Mouse (Mus musculus) lung, postnatal 0 days (tissue): ENCODE measurements at regions not wholly inside any gene's neighbourhood (a gene's known extent, or its start where the extent isn't known, plus 50 kb on each side); places are given as distances from the start of the nearest gene placed in this dataset.

Experiments
- ATAC-seq: fragments of 200-750 bp; cut with Nextera tagmentation; 2 replicates; pipeline ENCODE4 v1.8.0; 2017; ENCODE audit warnings: moderate library complexity
- DNase-seq: peaks from one replicate; pipeline ENCODE4 v3.0.0-alpha.2; 2016; ENCODE audit warnings: low spot score
- H3K27ac ChIP-seq: fragments of 300-500 bp; sonication (generic); 2 replicates; pipeline ENCODE4 v1.5.1; 2014; ENCODE audit warnings: antibody characterized with exemption, mild to moderate bottlenecking, low read length, mixed read lengths
- H3K27me3 ChIP-seq: fragments of 300-500 bp; sonication (generic); replicated peaks from 2 replicates; pipeline ENCODE4 v1.6.1; 2014; ENCODE audit warnings: low read length, mixed read lengths; ENCODE audit not compliant: insufficient read depth
- H3K36me3 ChIP-seq: fragments of 300-500 bp; sonication (generic); 2 replicates; pipeline ENCODE4 v1.6.1; 2014; ENCODE audit warnings: low read length, mixed read lengths; ENCODE audit not compliant: insufficient read depth
- H3K4me1 ChIP-seq: fragments of 300-500 bp; sonication (generic); 2 replicates; pipeline ENCODE4 v1.6.1; 2014; ENCODE audit warnings: antibody characterized with exemption, low read depth, low read length, mixed read lengths; ENCODE audit not compliant: insufficient read depth
- H3K4me2 ChIP-seq: fragments of 300-500 bp; sonication (generic); replicated peaks from 2 replicates; pipeline ENCODE4 v1.6.1; 2014; ENCODE audit warnings: low read depth, mild to moderate bottlenecking, low read length, moderate library complexity, mixed read lengths
- H3K4me3 ChIP-seq: fragments of 300-500 bp; sonication (generic); 2 replicates; pipeline ENCODE4 v1.5.1; 2014; ENCODE audit warnings: low read depth, low read length
- H3K9ac ChIP-seq: fragments of 300-500 bp; sonication (generic); replicated peaks from 2 replicates; pipeline ENCODE4 v1.6.1; 2014; ENCODE audit warnings: low read depth, mild to moderate bottlenecking
- H3K9me3 ChIP-seq: fragments of 300-500 bp; sonication (generic); 2 replicates; pipeline ENCODE4 v1.6.1; 2016; ENCODE audit warnings: low read length, mixed read lengths
- CTCF ChIP-seq: IDR thresholded peaks from 2 replicates; pipeline ENCODE4 v1.5.1; 2016; ENCODE audit warnings: antibody characterized with exemption, mild to moderate bottlenecking
- EP300 ChIP-seq: IDR thresholded peaks from 2 replicates; pipeline ENCODE4 v1.6.1; 2016; ENCODE audit warnings: antibody characterized with exemption, mild to moderate bottlenecking, control low read depth
- WGBS: fragments of 180-500 bp; shearing (Covaris S2); extraction: QIAGEN DNeasy Blood & Tissue Kit; methylation state at CpG from one replicate; pipeline ENCODE4 v1.1.7; 2014; 5-methylcytosine and 5-hydroxymethylcytosine counted together

- no peaks in the 10 kb centered on the region for H3K36me3 ChIP-seq
- H3K9ac ChIP-seq: no peak overlapping the region
- no peak overlapping the region for H3K4me2 ChIP-seq
- no peak overlapping the region for H3K27ac ChIP-seq
- TF ChIP-seq CTCF (no peak), EP300 (no peak)
- no peak for ATAC-seq
- 56% methylated on average over 2 of the region's 2 CpGs for WGBS
- no peak overlapping the region for H3K4me3 ChIP-seq
- no peak for DNase-seq
- no peaks in the 10 kb centered on the region for H3K9me3 ChIP-seq
- no peaks in the 10 kb centered on the region for H3K27me3 ChIP-seq
- no peaks in the 10 kb centered on the region for H3K4me1 ChIP-seq
Measured at GRCm38 (mm10) chr9:84375746-84376145, 450.8 kb downstream of the Bckdhb start.

- WGBS: 93% methylated on average over 6 of the region's 6 CpGs
Measured at GRCm38 (mm10) chr9:84376621-84377020, 451.7 kb downstream of the Bckdhb start.

GRCm38 (mm10) chr9:84381942-84382341 lies 457.0 kb downstream of the Bckdhb start:
- Histone ChIP-seq H3K4me1 (no peaks in the 10 kb centered on the region), H3K4me2 (no peak overlapping the region), H3K27me3 (no peaks in the 10 kb centered on the region), H3K36me3 (no peaks in the 10 kb centered on the region), H3K27ac (no peak overlapping the region), H3K9ac (no peak overlapping the region), H3K4me3 (no peak overlapping the region), H3K9me3 (no peaks in the 10 kb centered on the region)
- DNase-seq (no peak), ATAC-seq (no peak)
- no peak for TF ChIP-seq EP300
- TF ChIP-seq CTCF: no peak

More at GRCm38 (mm10) chr9:84376621-84377020, 451.7 kb downstream of the Bckdhb start:
- no peak overlapping the region for H3K27ac ChIP-seq
- no peaks in the 10 kb centered on the region for H3K36me3 ChIP-seq
- no peak for ATAC-seq
- H3K4me2 ChIP-seq: no peak overlapping the region
- TF ChIP-seq EP300 (no peak), CTCF (no peak)
- H3K4me3 ChIP-seq: no peak overlapping the region
- no peaks in the 10 kb centered on the region for H3K9me3 ChIP-seq
- no peak for DNase-seq
- no peaks in the 10 kb centered on the region for H3K4me1 ChIP-seq
- no peaks in the 10 kb centered on the region for H3K27me3 ChIP-seq
- H3K9ac ChIP-seq: no peak overlapping the region

DNA sequence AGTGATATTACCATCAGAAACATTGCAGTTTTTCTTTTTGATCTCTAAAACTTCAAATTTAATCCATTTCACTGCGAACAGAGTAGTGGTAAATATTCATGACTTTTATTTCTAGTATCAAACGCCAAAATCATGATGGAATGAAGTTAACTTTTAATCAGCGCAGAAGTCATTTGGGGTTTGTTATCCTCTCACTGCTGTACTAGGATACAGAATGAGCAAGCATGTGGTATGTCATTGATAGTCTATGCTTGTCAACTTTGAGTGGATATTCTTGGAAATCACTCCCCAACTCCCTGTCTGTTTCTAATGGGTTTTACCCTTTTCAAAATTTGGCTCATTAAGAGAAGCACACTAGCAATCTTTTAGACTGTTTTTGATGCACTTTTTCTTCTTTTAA lies 464.9 kb downstream of the Bckdhb start:
- Histone ChIP-seq H3K9me3 (no peaks in the 10 kb centered on the region), H3K4me2 (no peak overlapping the region), H3K36me3 (no peaks in the 10 kb centered on the region), H3K4me3 (no peak overlapping the region), H3K27ac (no peak overlapping the region), H3K9ac (no peak overlapping the region), H3K27me3 (no peaks in the 10 kb centered on the region), H3K4me1 (no peaks in the 10 kb centered on the region)
- TF ChIP-seq EP300 (no peak), CTCF (no peak)
- 85% methylated on average over 3 of the region's 3 CpGs for WGBS
- no peak for DNase-seq
- ATAC-seq: no peak

GRCm38 (mm10) chr9:84394536-84395314 lies 469.8 kb downstream of the Bckdhb start:
- no peak for TF ChIP-seq CTCF
- TF ChIP-seq EP300: 0 out of 2 replicates have a peak, but pooled peaks have one; percentile 39
- no peaks in the 10 kb centered on the region for H3K27me3 ChIP-seq
- no peak overlapping the region for H3K4me3 ChIP-seq
- H3K4me1 ChIP-seq: no peaks in the 10 kb centered on the region
- no peak overlapping the region for H3K4me2 ChIP-seq
- H3K9me3 ChIP-seq: no peaks in the 10 kb centered on the region
- no peak overlapping the region for H3K9ac ChIP-seq
- no peak overlapping the region for H3K27ac ChIP-seq
- ATAC-seq (peak; percentile 84), DNase-seq (peak; percentile 90)
- WGBS: 47% methylated on average over 3 of the region's 3 CpGs
- no peaks in the 10 kb centered on the region for H3K36me3 ChIP-seq

DNA sequence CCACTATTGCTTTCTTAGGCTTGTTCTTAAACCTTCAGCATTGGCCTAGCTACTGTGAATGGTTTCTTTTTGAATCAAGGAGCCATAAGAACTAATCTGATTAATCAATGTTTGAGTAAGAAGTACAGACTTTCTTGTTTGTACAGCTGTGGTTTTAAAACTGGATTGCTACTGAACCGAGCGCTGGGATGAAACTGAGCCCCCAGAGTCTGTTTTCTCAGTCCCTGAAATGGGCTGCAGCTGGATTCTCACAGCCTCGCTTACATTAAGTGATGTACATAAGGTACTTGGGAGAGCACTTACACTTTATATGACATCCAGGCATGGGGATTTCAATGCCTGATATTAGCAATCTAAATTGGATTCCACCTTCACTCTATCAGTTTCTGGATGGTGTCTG lies 474.5 kb downstream of the Bckdhb start:
- H3K4me1 ChIP-seq: no peaks in the 10 kb centered on the region
- DNase-seq: no peak
- TF ChIP-seq CTCF (no peak), EP300 (no peak)

More for the DNA sequence above, 474.5 kb downstream of the Bckdhb start:
- Histone ChIP-seq H3K36me3 (no peaks in the 10 kb centered on the region), H3K9me3 (no peaks in the 10 kb centered on the region), H3K4me3 (no peak overlapping the region), H3K9ac (no peak overlapping the region), H3K27ac (no peak overlapping the region), H3K4me2 (no peak overlapping the region), H3K27me3 (no peaks in the 10 kb centered on the region)
- WGBS: 37% methylated on average over 3 of the region's 3 CpGs
- no peak for ATAC-seq
